Mouse (Mus musculus) 3T3-L1 (cell line): ENCODE measurements around the gene Def8.

Experiments used
- DNase-seq: peaks from one replicate; pipeline ENCODE4 v3.0.0-alpha.2; 2015; ENCODE audit warnings: low read depth, low spot score

The Def8 gene

DNA sequence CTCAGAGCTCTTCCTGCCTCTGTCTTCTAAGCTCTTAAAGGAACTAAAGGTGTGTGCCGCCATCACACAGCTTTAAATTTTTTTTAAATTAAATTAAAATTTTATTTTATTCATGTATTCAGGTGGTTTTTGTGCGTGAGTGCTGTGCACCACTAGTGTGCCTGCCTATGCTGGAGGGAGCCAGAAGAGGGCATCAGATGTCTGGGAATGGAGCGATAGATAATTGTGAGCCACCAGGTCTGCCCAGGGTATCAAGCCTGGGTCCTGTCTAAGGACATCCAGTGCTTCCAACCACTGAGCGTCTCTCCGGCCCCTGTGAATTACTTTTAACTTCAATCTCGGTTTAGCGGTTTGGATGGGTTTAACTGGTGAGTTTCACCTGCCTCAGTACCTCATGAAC lies 59.3 kb downstream of the Def8 start:
- peak; percentile 27 for DNase-seq

GRCm38 (mm10) chr8:123491280-123492075 lies 68.2 kb downstream of the Def8 start:
- DNase-seq: no peak

DNA sequence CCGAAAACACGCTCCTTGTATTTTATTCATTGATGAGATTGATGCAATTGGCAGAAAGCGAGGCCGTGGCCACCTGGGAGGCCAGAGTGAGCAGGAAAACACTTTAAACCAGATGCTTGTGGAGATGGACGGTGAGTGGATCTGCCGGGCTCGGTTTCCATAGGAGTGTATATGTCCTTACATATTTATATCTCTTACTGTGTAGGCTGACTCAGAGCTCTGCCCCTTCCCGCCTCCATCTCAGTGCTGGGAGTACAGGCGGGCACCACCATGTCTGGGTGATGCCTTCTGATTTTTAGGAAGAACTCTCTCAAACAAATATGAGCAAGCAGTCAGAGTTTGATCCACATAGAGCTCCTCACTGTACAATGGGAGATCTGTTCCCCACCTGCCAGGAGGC lies 69.6 kb downstream of the Def8 start:
- no peak for DNase-seq

DNA sequence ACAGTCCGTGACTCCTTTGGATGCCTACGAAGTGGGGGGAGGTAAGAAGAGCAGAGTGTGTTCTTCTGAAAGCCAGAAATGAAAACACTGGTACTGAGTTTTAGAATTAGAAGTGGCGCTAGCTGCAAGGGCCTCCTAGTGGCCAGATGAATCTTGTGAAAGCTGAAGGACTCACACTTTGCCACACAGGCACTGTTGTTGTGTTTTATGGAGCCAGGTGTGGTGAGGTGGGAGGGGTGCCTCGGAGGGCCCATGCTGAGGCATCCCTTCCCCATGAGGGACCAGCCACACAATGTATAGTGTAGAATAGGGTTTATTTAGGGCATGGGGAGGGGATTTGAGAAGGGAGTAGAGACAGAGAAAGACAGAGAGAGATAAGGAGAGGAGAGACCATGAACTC lies 74.4 kb downstream of the Def8 start:
- no peak for DNase-seq

DNA sequence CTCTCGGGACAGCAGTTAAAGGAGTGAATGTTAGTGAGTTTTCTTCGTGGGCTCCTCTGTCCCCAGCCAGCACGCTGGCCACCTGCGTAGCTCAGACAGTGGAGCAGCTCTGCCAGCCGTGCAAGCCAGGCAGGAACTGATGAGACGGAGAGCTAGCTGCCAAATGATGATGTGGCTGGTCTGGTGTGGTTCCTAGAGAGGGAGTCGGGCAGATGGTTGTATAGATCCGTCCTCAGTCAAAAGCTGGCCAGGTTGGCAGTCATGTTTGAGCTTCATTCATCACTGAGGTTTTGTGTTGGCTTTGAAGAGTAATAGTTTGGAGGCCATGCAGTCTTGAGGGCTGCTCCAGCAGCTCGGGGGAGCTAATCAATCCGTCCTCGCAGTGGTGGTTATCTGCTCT lies 75.6 kb downstream of the Def8 start:
- DNase-seq: no peak

GRCm38 (mm10) chr8:123499556-123499955 lies 76.2 kb downstream of the Def8 start:
- no peak for DNase-seq

DNA sequence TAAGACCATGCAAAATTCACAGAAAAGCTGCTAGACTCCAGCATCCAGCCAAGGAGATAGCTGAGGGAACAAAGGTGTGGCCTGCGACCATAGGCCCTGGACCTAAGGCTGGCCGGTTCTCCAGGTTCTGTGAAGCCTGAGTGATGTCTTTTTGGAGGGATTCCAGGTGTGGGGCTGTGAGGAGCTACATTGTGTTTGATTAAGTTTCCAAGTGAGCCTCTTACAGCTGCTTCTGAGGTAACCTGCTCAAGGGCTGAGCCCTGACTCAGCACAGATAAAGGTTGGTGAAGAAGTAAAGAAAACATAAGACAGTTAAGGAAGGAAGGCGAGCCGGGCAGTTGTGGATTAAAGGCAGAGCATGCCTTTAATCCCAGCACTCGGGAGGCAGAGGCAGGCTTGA lies 78.9 kb downstream of the Def8 start:
- DNase-seq: no peak

DNA sequence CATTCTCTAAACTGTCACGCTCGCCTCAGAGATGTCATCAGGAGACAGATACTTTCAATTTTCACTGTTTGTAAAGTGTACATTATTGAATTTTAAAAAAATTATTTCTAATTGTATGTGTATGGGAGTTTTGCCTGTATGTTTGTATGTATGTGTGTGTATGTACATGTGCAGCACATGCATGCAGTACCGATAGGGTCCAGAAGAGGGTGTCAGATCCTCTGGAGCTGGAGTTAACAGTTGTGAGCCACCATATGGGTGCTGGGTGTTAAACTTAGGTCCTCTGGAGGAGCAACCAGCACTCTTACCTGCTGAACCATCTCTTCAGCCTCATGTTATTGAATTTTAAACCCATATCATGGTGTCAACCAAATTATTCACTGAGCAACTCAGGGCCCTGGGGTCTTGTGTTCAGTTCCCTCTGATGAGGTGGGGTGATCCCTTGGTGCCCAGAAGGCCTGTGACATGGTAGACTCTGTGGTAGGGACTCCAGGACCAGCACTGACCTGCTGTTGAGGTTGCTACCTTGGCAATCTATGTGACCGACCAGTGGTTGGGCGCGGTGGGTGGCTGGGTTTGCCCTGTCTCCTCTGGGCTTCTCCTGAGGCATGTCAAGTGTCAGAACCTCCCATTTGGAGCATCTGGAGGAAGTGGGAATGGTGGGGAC lies 80.6 kb downstream of the Def8 start:
- DNase-seq: no peak

- DNase-seq: no peak
Measured at GRCm38 (mm10) chr8:123504591-123505195, 81.4 kb downstream of the Def8 start.

DNA sequence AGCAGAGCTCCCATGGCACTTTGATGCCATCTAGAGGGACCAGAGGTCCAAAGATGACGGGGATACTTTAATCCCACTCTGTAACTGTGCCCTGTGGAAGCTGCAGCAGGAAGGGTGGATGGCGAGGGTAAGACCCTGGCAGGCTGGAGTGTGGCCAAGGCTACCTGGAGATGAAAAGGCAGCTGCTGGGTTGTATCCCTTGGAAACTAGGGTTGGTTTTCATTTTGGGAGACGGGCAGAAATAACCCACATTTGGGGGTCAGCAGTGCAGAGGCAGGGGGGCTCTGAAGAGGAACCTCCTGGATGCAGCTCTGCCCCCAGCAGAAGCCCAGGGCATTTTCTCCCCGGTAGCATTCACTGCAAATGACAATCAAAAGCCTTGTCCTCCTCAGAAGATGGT lies 81.9 kb downstream of the Def8 start:
- DNase-seq: no peak

GRCm38 (mm10) chr8:123505695-123506094 lies 82.4 kb downstream of the Def8 start:
- DNase-seq: no peak

DNA sequence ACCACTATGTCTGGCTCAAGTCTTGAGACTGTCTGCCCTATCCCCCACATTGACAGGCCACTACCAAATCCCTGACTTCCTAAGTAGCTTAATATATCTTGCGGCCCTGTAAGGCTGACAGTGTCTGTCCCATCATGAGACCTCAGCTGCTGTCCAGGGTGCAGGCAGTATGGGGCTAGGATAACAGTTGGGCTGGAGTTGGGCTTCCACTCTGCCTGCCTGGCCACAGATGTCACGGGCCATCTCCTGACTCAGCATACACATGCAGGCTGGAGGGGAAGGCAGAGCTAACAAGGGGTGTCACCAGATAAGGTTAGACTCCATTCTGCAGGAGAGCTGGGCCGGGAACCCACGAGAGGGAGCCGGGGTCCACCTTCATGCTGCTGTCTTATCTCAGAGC lies 83.8 kb downstream of the Def8 start:
- no peak for DNase-seq

- no peak for DNase-seq
Measured at GRCm38 (mm10) chr8:123510819-123511218, 87.5 kb downstream of the Def8 start.
